Mouse (Mus musculus) adrenal gland, adult 8-10 months (tissue): Measurements from ENCODE around the gene Doxl2. TPM values are rescaled to one million over a fixed set of nuclear protein-coding genes. Genes with fewer than 3 reads are reported as not detected.
"Not testable (repeated sequence)": the region's sequence is repeated elsewhere in the genome, so short reads cannot be mapped to it uniquely, and the experiment has no call there.

ENCODE experiments used
- DNase-seq: peaks from one replicate; pipeline ENCODE4 v3.0.0; 2022
- total RNA-seq, 4 experiments: library from RNA; stranded (reverse); gene quantifications; 2 replicates each; pipeline ENCODE4 v1.2.4; 2022

Gene Doxl2
- under 1 TPM in 1 of 4 experiments, not detected in 3; 0.24 TPM for total RNA-seq

- DNase-seq = no peak
Measured at GRCm38 (mm10) chr6:48974663-48975062, at the start of gene Doxl2. Gene Doxl2 (plus strand): TSS chr6:48974963.

GRCm38 (mm10) chr6:48929595-48929994 is 45.2 kb upstream of the Doxl2 start, which contains the start of gene 1600015I10Rik:
Gene 1600015I10Rik (plus strand): TSS chr6:48929895.
- DNase-seq = no peak

GRCm38 (mm10) chr6:48949596-48949995 is 25.2 kb upstream of the Doxl2 start:
- peak; percentile 46 for DNase-seq

- DNase-seq = no peak
Measured at GRCm38 (mm10) chr6:48950676-48951075, 24.1 kb upstream of the Doxl2 start.

- no peak for DNase-seq
Measured at GRCm38 (mm10) chr6:48951630-48952029, 23.1 kb upstream of the Doxl2 start.

GRCm38 (mm10) chr6:48953220-48953619 is 21.5 kb upstream of the Doxl2 start:
- DNase-seq = peak; percentile 39

- DNase-seq = no peak
Measured at GRCm38 (mm10) chr6:48954211-48954610, 20.6 kb upstream of the Doxl2 start.

GRCm38 (mm10) chr6:48954946-48955345 is 19.8 kb upstream of the Doxl2 start:
- peak; percentile 63 for DNase-seq

GRCm38 (mm10) chr6:48956785-48957184 is 18.0 kb upstream of the Doxl2 start:
- DNase-seq = no peak

GRCm38 (mm10) chr6:48958053-48958452 is 16.7 kb upstream of the Doxl2 start:
- no peak for DNase-seq

- not testable (repeated sequence) for DNase-seq
Measured at GRCm38 (mm10) chr6:48959151-48959550, 15.6 kb upstream of the Doxl2 start.

- not testable (repeated sequence) for DNase-seq
Measured at GRCm38 (mm10) chr6:48966696-48967095, 8.1 kb upstream of the Doxl2 start.

- no peak for DNase-seq
Measured at GRCm38 (mm10) chr6:48967868-48968267, 6.9 kb upstream of the Doxl2 start.

GRCm38 (mm10) chr6:48979616-48980015 is 4.9 kb downstream of the Doxl2 start:
- DNase-seq = no peak

- no peak for DNase-seq
Measured at GRCm38 (mm10) chr6:48982305-48982704, 7.5 kb downstream of the Doxl2 start.

GRCm38 (mm10) chr6:48986444-48986990 is 11.8 kb downstream of the Doxl2 start, which contains the start of gene Svs1:
Gene Svs1 (plus strand): TSS chr6:48986861.
- peak; percentile 50 for DNase-seq

- DNase-seq = no peak
Measured at GRCm38 (mm10) chr6:48989971-48990370, 15.2 kb downstream of the Doxl2 start.

- no peak for DNase-seq
Measured at GRCm38 (mm10) chr6:48991991-48992390, 17.2 kb downstream of the Doxl2 start.

GRCm38 (mm10) chr6:48998186-48998585 is 23.4 kb downstream of the Doxl2 start:
- DNase-seq = no peak

- DNase-seq = peak; percentile 56
Measured at GRCm38 (mm10) chr6:48998796-48999195, 24.0 kb downstream of the Doxl2 start.

GRCm38 (mm10) chr6:49003381-49003780 is 28.6 kb downstream of the Doxl2 start:
- no peak for DNase-seq

- DNase-seq = peak; percentile 43
Measured at GRCm38 (mm10) chr6:49007981-49008380, 33.2 kb downstream of the Doxl2 start.

- DNase-seq = no peak
Measured at GRCm38 (mm10) chr6:49008420-49009160, 33.8 kb downstream of the Doxl2 start.

GRCm38 (mm10) chr6:49009161-49009555 is 34.4 kb downstream of the Doxl2 start:
- DNase-seq = no peak
